Mouse (Mus musculus) adrenal gland, postnatal 36 days (tissue): ENCODE data around the gene Olfr1410. TPM values are rescaled to one million over a fixed set of nuclear protein-coding genes. Genes with fewer than 3 reads are reported as not detected.

Source experiments
- DNase-seq, 2 experiments: peaks; one replicate each; pipeline ENCODE4 v3.0.0; 2021; ENCODE audit warnings: mixed read lengths in 1 of 2
- total RNA-seq, 2 experiments: library from RNA; stranded (reverse); gene quantifications; 2 replicates each; pipeline ENCODE4 v1.2.3; 2021

Gene Olfr1410
- total RNA-seq, 2 experiments from 2014 or later, result not detected

- no peak for DNase-seq
These were observed 34.8 kb downstream of the Olfr1410 start for GRCm38 (mm10) chr1:92640393-92640792.

GRCm38 (mm10) chr1:92641514-92642272, 36.1 kb downstream of the Olfr1410 start, which contains the start of gene Cops9:
Gene Cops9 (minus strand): TSS chr1:92641985.
- DNase-seq, result peak; percentile 94

GRCm38 (mm10) chr1:92643691-92644090, 38.1 kb downstream of the Olfr1410 start:
- no peak for DNase-seq

GRCm38 (mm10) chr1:92644916-92645315, 39.3 kb downstream of the Olfr1410 start:
- DNase-seq, result no peak

GRCm38 (mm10) chr1:92646111-92646510, 40.5 kb downstream of the Olfr1410 start:
- no peak for DNase-seq

- DNase-seq, result peak in 1 of 2 experiments; percentile 32
These were observed 41.0 kb downstream of the Olfr1410 start for GRCm38 (mm10) chr1:92646601-92647000.

- DNase-seq, result no peak
These were observed 41.4 kb downstream of the Olfr1410 start for GRCm38 (mm10) chr1:92647026-92647425.

GRCm38 (mm10) chr1:92647752-92648151, 42.2 kb downstream of the Olfr1410 start:
- peak; percentile 78 to 79 for DNase-seq

- no peak for DNase-seq
These were observed 42.6 kb downstream of the Olfr1410 start for GRCm38 (mm10) chr1:92648197-92648596.

- peak; percentile 83 to 89 for DNase-seq
These were observed 43.1 kb downstream of the Olfr1410 start, which contains the start of gene Otos for GRCm38 (mm10) chr1:92648673-92649072. Gene Otos (minus strand): TSS chr1:92648841.

- no peak for DNase-seq
These were observed 45.9 kb downstream of the Olfr1410 start for GRCm38 (mm10) chr1:92651467-92651866.

- DNase-seq, result no peak
These were observed 47.6 kb downstream of the Olfr1410 start for GRCm38 (mm10) chr1:92653179-92653578.

- no peak for DNase-seq
These were observed 49.1 kb downstream of the Olfr1410 start for GRCm38 (mm10) chr1:92654676-92655075.

- DNase-seq, result peak; percentile 44 to 70
These were observed 51.6 kb downstream of the Olfr1410 start for GRCm38 (mm10) chr1:92657025-92657820.

GRCm38 (mm10) chr1:92659392-92659791, 53.8 kb downstream of the Olfr1410 start:
- DNase-seq, result no peak

Other genes starting within 250 kb of the Olfr1410 start
- gene Ndufa10, start 131.9 kb upstream of the Olfr1410 start, total RNA-seq, result 100 to 1,000 TPM; 385 to 397 TPM
- gene Olfr1416, start 120.7 kb upstream of the Olfr1410 start, total RNA-seq, result not detected
- not detected for gene Olfr1415, start 109.7 kb upstream of the Olfr1410 start, total RNA-seq
- under 1 TPM in 1 of 2 experiments, not detected in 1; 0.10 TPM for gene Olfr1414, start 87.1 kb upstream of the Olfr1410 start, total RNA-seq
- not detected for gene Olfr1413, start 34.5 kb upstream of the Olfr1410 start, total RNA-seq
- gene Olfr1412, start 20.0 kb upstream of the Olfr1410 start, total RNA-seq, result not detected
- gene Olfr1411, start 11.4 kb upstream of the Olfr1410 start, total RNA-seq, result not detected
- gene Olfr12, start 12.0 kb downstream of the Olfr1410 start, total RNA-seq, result not detected
- 100 to 1,000 TPM; 332 to 335 TPM for gene Cops9, start 36.2 kb downstream of the Olfr1410 start, total RNA-seq
- not detected for gene Otos, start 43.1 kb downstream of the Olfr1410 start, total RNA-seq
- 10 to 100 TPM; 61.7 to 73.1 TPM for gene Gpc1, start 225.9 kb downstream of the Olfr1410 start, total RNA-seq